Mouse (Mus musculus): ENCODE measurements around the gene Lipo2. TPM values are rescaled to one million over a fixed set of nuclear protein-coding genes. Genes with fewer than 3 reads are reported as not detected.
"Not testable (repeated sequence)": the region's sequence is repeated elsewhere in the genome, so short reads cannot be mapped to it uniquely, and the experiment has no call there.

Lipo2 gene
- polyA plus RNA-seq (2012; rRNA removed) = not detected in 2 replicates

DNA sequence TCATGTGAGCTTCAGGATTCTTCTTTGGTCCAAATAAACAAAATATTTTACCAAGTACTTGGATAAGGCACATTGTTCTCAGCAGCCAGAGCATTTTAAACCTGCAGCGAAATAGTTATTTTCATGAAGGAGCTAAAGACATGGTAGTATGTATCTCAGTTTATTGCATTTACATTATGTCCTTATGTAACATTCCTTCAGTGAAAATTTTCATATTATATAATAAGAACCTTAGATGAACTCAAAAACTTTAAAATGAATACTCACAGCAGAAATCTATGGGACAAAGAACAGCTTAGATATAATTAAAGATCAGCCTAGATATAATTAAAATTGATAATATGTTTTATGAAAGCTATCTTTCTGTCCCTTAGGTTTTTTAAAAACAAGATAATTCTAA, at the start of gene Lipo2:
TSS of gene Lipo2 (minus strand) at position 101 of the 400 bp plus-strand sequence.
- not testable (repeated sequence) for H3K36me3 ChIP-seq (ENCODE audit: control insufficient read depth, insufficient read depth, low read length); DNase-seq (ENCODE audit: low read depth in 1 of 2, low spot score in 2 of 2); H3K27ac ChIP-seq (ENCODE audit: insufficient read depth, low read length); H3K4me1 ChIP-seq (ENCODE audit: control insufficient read depth, insufficient read depth, insufficient read length); H3K4me3 ChIP-seq (ENCODE audit: extremely low read depth, insufficient read depth, insufficient read length); H3K27me3 ChIP-seq (ENCODE audit: control insufficient read depth, insufficient read depth, low read length)
- 94% methylated on average over 1 of the region's 1 CpGs for WGBS

- H3K4me1 ChIP-seq (ENCODE audit: control insufficient read depth, insufficient read depth, insufficient read length); H3K4me3 ChIP-seq (ENCODE audit: extremely low read depth, insufficient read depth, insufficient read length); DNase-seq (ENCODE audit: low read depth in 1 of 2, low spot score in 2 of 2); H3K27me3 ChIP-seq (ENCODE audit: control insufficient read depth, insufficient read depth, low read length); H3K36me3 ChIP-seq (ENCODE audit: control insufficient read depth, insufficient read depth, low read length); H3K27ac ChIP-seq (ENCODE audit: insufficient read depth, low read length): not testable (repeated sequence)
These were observed 36.2 kb upstream of the Lipo2 start, which contains the start of gene Lipo1 for GRCm38 (mm10) chr19:33787359-33787758. Gene Lipo1 (minus strand): TSS chr19:33787459.

- DNase-seq (ENCODE audit: low read depth in 1 of 2, low spot score in 2 of 2) = no peak
- Histone ChIP-seq H3K4me1 (ENCODE audit: control insufficient read depth, insufficient read depth, insufficient read length) (no peaks in the 10 kb centered on the region), H3K36me3 (ENCODE audit: control insufficient read depth, insufficient read depth, low read length) (no peaks in the 10 kb centered on the region), H3K4me3 (ENCODE audit: extremely low read depth, insufficient read depth, insufficient read length) (no peak overlapping the region), H3K27me3 (ENCODE audit: control insufficient read depth, insufficient read depth, low read length) (no peaks in the 10 kb centered on the region), H3K27ac (ENCODE audit: insufficient read depth, low read length) (no peak overlapping the region)
- no peak for TF ChIP-seq CTCF (IDR thresholded peaks at IDR 0.05; ENCODE audit: extremely low read depth, insufficient read depth, insufficient read length, insufficient replicate concordance)
- 87% methylated on average over 12 of the region's 12 CpGs for WGBS
These were observed 35.6 kb upstream of the Lipo2 start for GRCm38 (mm10) chr19:33786576-33787277.

GRCm38 (mm10) chr19:33761287-33762086, 10.3 kb upstream of the Lipo2 start, which contains the start of gene Lipo3:
Gene Lipo3 (minus strand): TSS chr19:33761951.
- not testable (repeated sequence) for H3K36me3 ChIP-seq (ENCODE audit: control insufficient read depth, insufficient read depth, low read length); H3K4me3 ChIP-seq (ENCODE audit: extremely low read depth, insufficient read depth, insufficient read length); H3K27ac ChIP-seq (ENCODE audit: insufficient read depth, low read length); H3K4me1 ChIP-seq (ENCODE audit: control insufficient read depth, insufficient read depth, insufficient read length); H3K27me3 ChIP-seq (ENCODE audit: control insufficient read depth, insufficient read depth, low read length)
- 59% methylated on average over 13 of the region's 41 CpGs for WGBS
- peak in 1 of 2 experiments; percentile 24 for DNase-seq (ENCODE audit: low read depth in 1 of 2, low spot score in 2 of 2)

Other genes starting within 250 kb of the Lipo2 start
- gene Lipo4, start 233.6 kb downstream of the Lipo2 start, polyA plus RNA-seq (2012; rRNA removed) = not detected in 2 replicates
- gene Gm8978, start 126.1 kb downstream of the Lipo2 start, polyA plus RNA-seq (2012; rRNA removed) = not detected in 2 replicates
- gene Lipo3, start 10.6 kb upstream of the Lipo2 start, polyA plus RNA-seq (2012; rRNA removed) = 1.5 and 1.8 TPM in 2 replicates
- not detected in 2 replicates for gene Lipo1, start 36.1 kb upstream of the Lipo2 start, polyA plus RNA-seq (2012; rRNA removed)
- gene Lipf, start 209.8 kb upstream of the Lipo2 start, polyA plus RNA-seq (2012; rRNA removed) = not detected in 2 replicates

All from spleen, adult 2 months (tissue).